Mouse (Mus musculus): ENCODE data around the gene Abcd3.

- TF ChIP-seq CTCF (IDR thresholded peaks at IDR 0.05 in 2 of 3, conservative IDR thresholded peaks at IDR 0.05 in 1 of 3; ENCODE audit: control insufficient read depth in 1 of 3, insufficient read depth in 1 of 3, low read depth in 2 of 3, low read length in 3 of 3, poor library complexity in 1 of 3, severe bottlenecking in 1 of 3): no peak
- TF ChIP-seq EP300 (IDR thresholded peaks at IDR 0.05; ENCODE audit: low read depth in 1 of 2, low read length in 2 of 2): no peak
- TF ChIP-seq MAFK (IDR thresholded peaks at IDR 0.05; ENCODE audit: borderline replicate concordance, low read depth, low read length): no peak
- no peak for TF ChIP-seq MAX (IDR thresholded peaks at IDR 0.05; ENCODE audit: low read length)
- TF ChIP-seq NELFE (IDR thresholded peaks at IDR 0.05; ENCODE audit: low read depth, low read length): no peak
- TF ChIP-seq ZC3H11A (IDR thresholded peaks at IDR 0.05; ENCODE audit: low read depth, low read length): no peak
- no peak for TF ChIP-seq USF1 (IDR thresholded peaks at IDR 0.05; ENCODE audit: low read depth, low read length)
- TF ChIP-seq JUND (IDR thresholded peaks at IDR 0.05; ENCODE audit: low read depth, low read length): no peak
Observed at GRCm38 (mm10) chr3:121843254-121843653, 28.2 kb upstream of the Abcd3 start.

Data from MEL (cell line).